Mouse (Mus musculus) embryonic stem cell, embryonic (primary cell): ENCODE results near the gene Zbtb17.

ENCODE experiments used
- CTCF ChIA-PET, 4 experiments: fragments of 300-600 bp in 2 of 4; fragments of 350-600 bp in 2 of 4; sonication (Branson Sonifier 250); formaldehyde crosslinking; loops; one replicate each; lab custom pipeline; 2022; ENCODE audit warnings: inconsistent platforms in 2 of 4; lab: Charles Lee
- POLR2A ChIA-PET, 4 experiments: fragments of 300-600 bp in 2 of 4; fragments of 350-600 bp in 2 of 4; sonication (Branson Sonifier 250); formaldehyde crosslinking; loops; one replicate each; lab custom pipeline; 2022; ENCODE audit warnings: antibody characterized with exemption in 4 of 4, inconsistent platforms in 1 of 4; lab: Charles Lee

Zbtb17 gene

GRCm38 (mm10) chr4:141444451-141445327 is at the start of gene Zbtb17:
Gene Zbtb17 (plus strand): TSS chr4:141444654.
- ChIA-PET POLR2A (interaction anchor here (0.6 to 6.5 kb wide), 21 partner anchors 9 to 153 kb away, joined by 3 to 127 read pairs (median 5); partner anchors contain the start of gene Srarp (in 2 of the 4)), CTCF (interaction anchor here in 3 of 4 experiments (0.5 to 2.1 kb wide), 9 partner anchors 10 to 294 kb away, joined by 3 to 4 read pairs (median 3); no protein-coding TSS in a partner anchor)

GRCm38 (mm10) chr4:141394751-141395150 is 49.7 kb upstream of the Zbtb17 start:
- ChIA-PET POLR2A (interaction anchor here in 3 of 4 experiments (0.6 to 2.8 kb wide), 14 partner anchors 9 to 178 kb away, joined by 3 to 10 read pairs (median 4); no protein-coding TSS in a partner anchor), CTCF (interaction anchor here in 3 of 4 experiments (0.8 to 1.5 kb wide), 9 partner anchors 10 to 122 kb away, joined by 3 to 4 read pairs (median 3); no protein-coding TSS in a partner anchor)

- ChIA-PET POLR2A (interaction anchor here in 3 of 4 experiments (0.6 to 2.6 kb wide), 13 partner anchors 9 to 247 kb away, joined by 3 to 9 read pairs (median 3); no protein-coding TSS in a partner anchor), CTCF (interaction anchor here (0.6 to 3.7 kb wide), 10 partner anchors 10 to 115 kb away, joined by 3 to 17 read pairs (median 5); no protein-coding TSS in a partner anchor)
Measured at GRCm38 (mm10) chr4:141397861-141398260, 46.6 kb upstream of the Zbtb17 start.

GRCm38 (mm10) chr4:141398545-141398944 is 45.9 kb upstream of the Zbtb17 start, which contains the start of gene Clcnka:
Gene Clcnka (minus strand): TSS chr4:141398724.
- ChIA-PET POLR2A (interaction anchor here (0.6 to 2.6 kb wide), 11 partner anchors 9 to 246 kb away, joined by 3 to 9 read pairs (median 3); no protein-coding TSS in a partner anchor), CTCF (interaction anchor here (0.5 to 3.7 kb wide), 13 partner anchors 11 to 154 kb away, joined by 3 to 17 read pairs (median 5); no protein-coding TSS in a partner anchor)

GRCm38 (mm10) chr4:141400171-141400570 is 44.3 kb upstream of the Zbtb17 start:
- CTCF ChIA-PET, result interaction anchor here in 3 of 4 experiments (0.6 to 3.7 kb wide), 11 partner anchors 10 to 233 kb away, joined by 3 to 17 read pairs (median 5); no protein-coding TSS in a partner anchor
- POLR2A ChIA-PET, result interaction anchor here in 3 of 4 experiments (0.6 to 2.7 kb wide), 8 partner anchors 10 to 1567 kb away, joined by 3 to 6 read pairs (median 4); no protein-coding TSS in a partner anchor

GRCm38 (mm10) chr4:141404518-141405313 is 39.7 kb upstream of the Zbtb17 start:
- ChIA-PET CTCF (interaction anchor here (0.5 to 8.1 kb wide), 49 partner anchors 9 to 284 kb away, joined by 3 to 82 read pairs (median 4); partner anchors contain the start of gene Srarp (in 2 of the 4)), POLR2A (interaction anchor here in 3 of 4 experiments (0.9 to 7.9 kb wide), 30 partner anchors 10 to 172 kb away, joined by 3 to 65 read pairs (median 5); partner anchors contain the start of gene Hspb7 (in 2 of the 3))

GRCm38 (mm10) chr4:141405314-141405622 is 39.2 kb upstream of the Zbtb17 start:
- CTCF ChIA-PET, result interaction anchor here (0.5 to 8.1 kb wide), 36 partner anchors 9 to 241 kb away, joined by 3 to 82 read pairs (median 5); partner anchors contain the start of gene Srarp (in 2 of the 4)
- POLR2A ChIA-PET, result interaction anchor here in 3 of 4 experiments (0.9 to 7.9 kb wide), 20 partner anchors 15 to 171 kb away, joined by 3 to 65 read pairs (median 5); partner anchors contain the start of gene Hspb7 (in 2 of the 3)

- ChIA-PET POLR2A (interaction anchor here in 3 of 4 experiments (0.6 to 7.9 kb wide), 23 partner anchors 8 to 191 kb away, joined by 3 to 65 read pairs (median 5); partner anchors contain the start of genes Clcnka (in 1 of the 3) and Srarp (in 1 of the 3)), CTCF (interaction anchor here (0.5 to 8.1 kb wide), 27 partner anchors 14 to 451 kb away, joined by 3 to 82 read pairs (median 4); partner anchors contain the start of genes Hspb7 (in 1 of the 4) and Tmem82 (in 1 of the 4))
Measured at GRCm38 (mm10) chr4:141406516-141407299, 37.7 kb upstream of the Zbtb17 start.

GRCm38 (mm10) chr4:141408577-141408976 is 35.9 kb upstream of the Zbtb17 start:
- POLR2A ChIA-PET, result interaction anchor here in 3 of 4 experiments (0.6 to 7.9 kb wide), 7 partner anchors 18 to 165 kb away, joined by 3 to 65 read pairs (median 6); no protein-coding TSS in a partner anchor
- CTCF ChIA-PET, result interaction anchor here (0.6 to 8.1 kb wide), 8 partner anchors 16 to 167 kb away, joined by 3 to 82 read pairs (median 4); no protein-coding TSS in a partner anchor

- POLR2A ChIA-PET, result interaction anchor here (0.5 to 2.3 kb wide), 20 partner anchors 9 to 165 kb away, joined by 3 to 30 read pairs (median 3); partner anchors contain the start of gene Hspb7 (in 3 of the 4)
- CTCF ChIA-PET, result interaction anchor here (0.6 to 2.2 kb wide), 83 partner anchors 9 to 468 kb away, joined by 3 to 39 read pairs (median 4); partner anchors contain the start of genes Hspb7 (in 4 of the 4), Clcnka (in 2 of the 4), Srarp (in 1 of the 4) and Tmem82 (in 1 of the 4)
Measured at GRCm38 (mm10) chr4:141411430-141411992, 32.9 kb upstream of the Zbtb17 start.

- ChIA-PET CTCF (interaction anchor here in 2 of 4 experiments (0.7 to 1.0 kb wide), 2 partner anchors 49 to 394 kb away, joined by 3 to 5 read pairs; no protein-coding TSS in a partner anchor), POLR2A (interaction anchor here in 2 of 4 experiments (0.6 to 2.4 kb wide), 7 partner anchors 9 to 156 kb away, joined by 3 to 22 read pairs (median 4); no protein-coding TSS in a partner anchor)
Measured at GRCm38 (mm10) chr4:141415924-141416323, 28.5 kb upstream of the Zbtb17 start, which contains the start of gene Clcnkb. Gene Clcnkb (minus strand): TSS chr4:141416014.

GRCm38 (mm10) chr4:141419398-141420191 is 24.9 kb upstream of the Zbtb17 start:
- ChIA-PET POLR2A (interaction anchor here in 3 of 4 experiments (0.6 to 11.8 kb wide), 24 partner anchors 9 to 374 kb away, joined by 3 to 342 read pairs (median 4); partner anchors contain the start of gene Casp9 (in 1 of the 3)), CTCF (interaction anchor here in 3 of 4 experiments (0.6 to 3.6 kb wide), 8 partner anchors 8 to 272 kb away, joined by 3 to 21 read pairs (median 11); partner anchors contain the start of gene Fbxo42 (in 1 of the 3))

GRCm38 (mm10) chr4:141420192-141420829 is 24.1 kb upstream of the Zbtb17 start, which contains the start of gene Hspb7:
Gene Hspb7 (plus strand): TSS chr4:141420779.
- ChIA-PET CTCF (interaction anchor here (0.7 to 3.6 kb wide), 15 partner anchors 9 to 669 kb away, joined by 3 to 21 read pairs (median 5); no protein-coding TSS in a partner anchor), POLR2A (interaction anchor here in 3 of 4 experiments (0.6 to 11.8 kb wide), 30 partner anchors 8 to 374 kb away, joined by 3 to 342 read pairs (median 4); partner anchors contain the start of gene Casp9 (in 1 of the 3))
